Mouse (Mus musculus) cerebellum, adult 2 months (tissue): ENCODE measurements around the gene Olfr1181.

Experiments
- CTCF ChIP-seq: fragments of 200-500 bp; IDR thresholded peaks from 2 replicates; pipeline ENCODE4 v1.5.1; 2011; ENCODE audit warnings: low read depth, mild to moderate bottlenecking, control low read depth, low read length, moderate library complexity, borderline replicate concordance; ENCODE audit not compliant: insufficient read depth
- POLR2A ChIP-seq: fragments of 200-500 bp; IDR thresholded peaks from 2 replicates; pipeline ENCODE4 v1.6.1; 2011; ENCODE audit warnings: low read length, control low read depth, borderline replicate concordance; ENCODE audit not compliant: insufficient read depth

GRCm38 (mm10) chr2:88406353-88406752 lies 19.6 kb downstream of the Olfr1181 start, which contains the start of gene Olfr1179:
- TF ChIP-seq CTCF (no peak), POLR2A (no peak)
